20 mouse cellular contexts compared by ENCODE assay signal in genomic region chr16:48335326-48335725, GRCm38 (mm10). TPM values are rescaled to one million over a fixed set of nuclear protein-coding genes. Genes with fewer than 3 reads are reported as not detected.
DNase-seq lines count a peak whose midpoint lies in the region.
"Had no signal": no experiment of that assay in that cellular context is flagged by ENCODE, and none has a peak within 500 bp of the region (broad histone marks: within the 10 kb centered on the region; RNA-seq: fewer than 3 reads in every experiment).

No protein-coding gene starts in this region.

- DNase-seq in R1 (ENCODE audit: low read depth, low spot score) (peak; percentile 74), ZHBTc4 (ENCODE audit: low read depth, low spot score) (peak; percentile 62)
- DNase-seq in gastrocnemius, postnatal 10 days = no peak
- no peak for DNase-seq in frontal cortex, postnatal 25 days (ENCODE audit: low spot score in 2 of 2)
- DNase-seq: adrenal gland, adult 8-10 months; adrenal gland, postnatal 10 days; adrenal gland, postnatal 14 days; adrenal gland, postnatal 25 days; adrenal gland, postnatal 36 days; B cell, adult 2 months; cerebellum, adult 11 months; cerebellum, adult 11-12 months; cerebellum, adult 18-20 months; cerebellum, adult 2 months; cerebellum, adult 8-10 months had no signal

RNA-seq across cellular contexts. Expression of gene Dppa2, which starts 31.6 kb away (rescaled TPM):
- total RNA-seq in gastrocnemius, postnatal 10 days (2021) = not detected
- total RNA-seq: adrenal gland, adult 18-20 months; adrenal gland, adult 2 months; adrenal gland, adult 8-10 months; adrenal gland, postnatal 10 days; adrenal gland, postnatal 14 days; adrenal gland, postnatal 25 days; adrenal gland, postnatal 36 days; adrenal gland, postnatal 4 days; CH12.LX; MEL had no signal

RNA-seq across cellular contexts. Expression of gene Dppa4, which starts 51.8 kb away (rescaled TPM):
- total RNA-seq in gastrocnemius, postnatal 10 days (2021) = not detected
- total RNA-seq: adrenal gland, adult 18-20 months; adrenal gland, adult 2 months; adrenal gland, adult 8-10 months; adrenal gland, postnatal 10 days; adrenal gland, postnatal 14 days; adrenal gland, postnatal 25 days; adrenal gland, postnatal 36 days; adrenal gland, postnatal 4 days; CH12.LX; MEL had no signal

Comparison
In these comparisons a context has a peak if more than half of its experiments do, and no peak if none do; other contexts are left out.
1. DNase-seq: peak in R1 (single experiment) and ZHBTc4 (single experiment); none in gastrocnemius, postnatal 10 days (single experiment) and frontal cortex, postnatal 25 days (0 of 2).